In genomic region chr11:93100606-93101005, GRCm38 (mm10) we compare ENCODE assay signal across 15 mouse cellular contexts. TPM values are rescaled to one million over a fixed set of nuclear protein-coding genes. Genes with fewer than 3 reads are reported as not detected.
A peak's percentile ranks its signal among the peaks of the same experiment; 100 is the strongest.
DNase-seq lines count a peak whose midpoint lies in the region; ATAC-seq lines count a peak whose summit lies in the region.
"Had no signal": no experiment of that assay in that cellular context is flagged by ENCODE, and none has a peak within 500 bp of the region (broad histone marks: within the 10 kb centered on the region; RNA-seq: fewer than 3 reads in every experiment).

No protein-coding gene starts in this region.

- H3K36me3 ChIP-seq in embryonic facial prominence, embryonic 12.5 days: no peaks in the 10 kb centered on the region
- H3K36me3 ChIP-seq in embryonic facial prominence, embryonic 10.5 days (replicated peaks): no peaks in the 10 kb centered on the region
- H3K36me3 ChIP-seq in embryonic facial prominence, embryonic 13.5 days: no peaks in the 10 kb centered on the region
- no peaks in the 10 kb centered on the region for H3K36me3 ChIP-seq in hindbrain, embryonic 16.5 days (ENCODE audit: control insufficient read depth, insufficient read depth, low read length)
- H3K36me3 ChIP-seq: heart, embryonic 12.5 days; lung, embryonic 15.5 days had no signal

- no peaks in the 10 kb centered on the region for H3K9me3 ChIP-seq in embryonic facial prominence, embryonic 12.5 days
- H3K9me3 ChIP-seq in embryonic facial prominence, embryonic 10.5 days: no peaks in the 10 kb centered on the region
- H3K9me3 ChIP-seq in embryonic facial prominence, embryonic 13.5 days: no peaks in the 10 kb centered on the region
- H3K9me3 ChIP-seq in hindbrain, embryonic 16.5 days (ENCODE audit: control insufficient read depth, low read length): no peaks in the 10 kb centered on the region
- H3K9me3 ChIP-seq: heart, embryonic 12.5 days; lung, embryonic 15.5 days had no signal

- peaks cover 21% of the 10 kb centered on the region for H3K4me1 ChIP-seq in embryonic facial prominence, embryonic 12.5 days
- H3K4me1 ChIP-seq in embryonic facial prominence, embryonic 10.5 days: peaks cover 24% of the 10 kb centered on the region
- H3K4me1 ChIP-seq in embryonic facial prominence, embryonic 13.5 days: peaks cover 29% of the 10 kb centered on the region
- H3K4me1 ChIP-seq in hindbrain, embryonic 16.5 days (ENCODE audit: control insufficient read depth, insufficient read depth, low read depth, low read length): peaks cover 2% of the 10 kb centered on the region; the same call in 1 of the 2 replicates
- H3K4me1 ChIP-seq: lung, embryonic 15.5 days had no signal

- WGBS in embryonic facial prominence, embryonic 12.5 days: 3% methylated on average over 6 of the region's 6 CpGs
- 5% methylated on average over 6 of the region's 6 CpGs for WGBS in embryonic facial prominence, embryonic 10.5 days
- WGBS in embryonic facial prominence, embryonic 13.5 days: 2% methylated on average over 6 of the region's 6 CpGs
- WGBS in hindbrain, embryonic 16.5 days: 3% methylated on average over 6 of the region's 6 CpGs

- no peak overlapping the region for H3K4me3 ChIP-seq in embryonic facial prominence, embryonic 12.5 days
- H3K4me3 ChIP-seq in embryonic facial prominence, embryonic 10.5 days: no peak overlapping the region; the same call in 1 of the 2 replicates
- H3K4me3 ChIP-seq in embryonic facial prominence, embryonic 13.5 days: peak overlapping the region; percentile 17
- peak overlapping the region; percentile 57 for H3K4me3 ChIP-seq in hindbrain, embryonic 16.5 days (ENCODE audit: low read length)
- H3K4me3 ChIP-seq: lung, embryonic 15.5 days had no signal

- H3K27ac ChIP-seq in embryonic facial prominence, embryonic 12.5 days: no peak overlapping the region
- no peak overlapping the region for H3K27ac ChIP-seq in embryonic facial prominence, embryonic 10.5 days (replicated peaks)
- H3K27ac ChIP-seq in embryonic facial prominence, embryonic 13.5 days: no peak overlapping the region
- peak overlapping the region; percentile 59 for H3K27ac ChIP-seq in hindbrain, embryonic 16.5 days (ENCODE audit: low read depth, low read length)
- H3K27ac ChIP-seq: lung, embryonic 15.5 days had no signal

- peaks cover 59% of the 10 kb centered on the region for H3K27me3 ChIP-seq in embryonic facial prominence, embryonic 12.5 days
- peaks cover 68% of the 10 kb centered on the region for H3K27me3 ChIP-seq in embryonic facial prominence, embryonic 10.5 days (replicated peaks; ENCODE audit: low read depth, poor library complexity, severe bottlenecking)
- peaks cover 70% of the 10 kb centered on the region for H3K27me3 ChIP-seq in embryonic facial prominence, embryonic 13.5 days
- peaks cover 4% of the 10 kb centered on the region; the same call in 1 of the 2 replicates for H3K27me3 ChIP-seq in hindbrain, embryonic 16.5 days (replicated peaks; ENCODE audit: control insufficient read depth, insufficient read depth, low read length)

- ATAC-seq in embryonic facial prominence, embryonic 12.5 days (ENCODE audit: insufficient number of reproducible peaks, insufficient read depth, low FRiP score, low TSS enrichment): no peak
- no peak for ATAC-seq in embryonic facial prominence, embryonic 13.5 days (ENCODE audit: insufficient number of reproducible peaks, insufficient read depth, low FRiP score, low TSS enrichment, low read depth)
- no peak for ATAC-seq in hindbrain, embryonic 16.5 days

- H3K9ac ChIP-seq in embryonic facial prominence, embryonic 12.5 days: no peak overlapping the region
- no peak overlapping the region for H3K9ac ChIP-seq in embryonic facial prominence, embryonic 13.5 days
- H3K9ac ChIP-seq in hindbrain, embryonic 16.5 days (ENCODE audit: low read depth, low read length): peak overlapping the region; percentile 70
- H3K9ac ChIP-seq: heart, embryonic 12.5 days; lung, embryonic 15.5 days had no signal

- H3K4me2 ChIP-seq in embryonic facial prominence, embryonic 12.5 days (replicated peaks): 0 out of 2 replicates have a peak overlapping the region, but pooled peaks have one; percentile 76
- H3K4me2 ChIP-seq in embryonic facial prominence, embryonic 13.5 days: peak overlapping the region; percentile 85
- H3K4me2 ChIP-seq in hindbrain, embryonic 16.5 days (ENCODE audit: low read length): peak overlapping the region; percentile 78
- H3K4me2 ChIP-seq: lung, embryonic 15.5 days had no signal

- no peak for DNase-seq in embryonic facial prominence, embryonic 10.5 days (ENCODE audit: low spot score)
- DNase-seq in brain, adult 2 months (ENCODE audit: low read depth, low spot score): peak; percentile 49
- DNase-seq in thymus, adult 18-20 months: no peak
- no peak for DNase-seq in frontal cortex, postnatal 25 days (ENCODE audit: low spot score in 2 of 2)
- DNase-seq in spleen, adult 12 weeks (ENCODE audit: low spot score): no peak
- DNase-seq: adrenal gland, postnatal 14 days; B cell, adult 2 months; kidney, postnatal 10 days; thymus, postnatal 14 days had no signal

RNA-seq across cellular contexts. Expression of gene Car10, which starts 2.8 kb away (rescaled TPM):
- 1.2 and 1.3 TPM in 2 replicates for polyA plus RNA-seq in embryonic facial prominence, embryonic 12.5 days (2016; fragmentation: Nextera tagmentation; extraction: Ambion mirVana)
- 0.41 and 0.50 TPM in 2 replicates for polyA plus RNA-seq in embryonic facial prominence, embryonic 10.5 days (2016; fragmentation: Nextera tagmentation; extraction: Ambion mirVana)
- polyA plus RNA-seq in embryonic facial prominence, embryonic 13.5 days (2015; fragmentation: Nextera tagmentation; extraction: Ambion mirVana): 4.0 and 4.7 TPM in 2 replicates
- polyA plus RNA-seq in hindbrain, embryonic 16.5 days (2015; fragmentation: Nextera tagmentation; extraction: Ambion mirVana): 59.7 and 60.5 TPM in 2 replicates
- polyA plus RNA-seq: liver, adult 2 months had no signal

Comparison
In these comparisons a context has a peak if more than half of its experiments do, and no peak if none do; other contexts are left out.
1. H3K4me3 ChIP-seq: peak in embryonic facial prominence, embryonic 13.5 days (single experiment) and hindbrain, embryonic 16.5 days (single experiment); none in embryonic facial prominence, embryonic 12.5 days (single experiment) and embryonic facial prominence, embryonic 10.5 days (single experiment).
2. RNA of gene Car10, which starts 2.8 kb away (polyA plus RNA-seq): 59.7 to 60.5 TPM in hindbrain, embryonic 16.5 days; 4.0 to 4.7 TPM in embryonic facial prominence, embryonic 13.5 days, 1.2 to 1.3 TPM in embryonic facial prominence, embryonic 12.5 days and 0.41 to 0.50 TPM in embryonic facial prominence, embryonic 10.5 days; every median in the first group is over 10 times any median in the second.
3. Peak in every context shown above with its lines, with median percentiles within 50 percentile points of each other: H3K4me2 ChIP-seq.